ENCODE assay signal across 30 mouse cellular contexts in genomic region chr1:136085988-136086685, GRCm38 (mm10). TPM values are rescaled to one million over a fixed set of nuclear protein-coding genes. Genes with fewer than 3 reads are reported as not detected.
A peak's percentile ranks its signal among the peaks of the same experiment; 100 is the strongest.
DNase-seq lines count a peak whose midpoint lies in the region; ATAC-seq and TF ChIP-seq lines count a peak whose summit lies in the region.
"Had no signal": no experiment of that assay in that cellular context is flagged by ENCODE, and none has a peak within 500 bp of the region (broad histone marks: within the 10 kb centered on the region; RNA-seq: fewer than 3 reads in every experiment).

No protein-coding gene starts in this region.

- H3K4me1 ChIP-seq in liver, embryonic 11.5 days (replicated peaks; ENCODE audit: control insufficient read depth, insufficient read depth, low read length): no peaks in the 10 kb centered on the region
- H3K4me1 ChIP-seq in lung, postnatal 0 days (ENCODE audit: insufficient read depth, low read depth, low read length): no peaks in the 10 kb centered on the region
- H3K4me1 ChIP-seq: hindbrain, embryonic 13.5 days had no signal

- no peak for TF ChIP-seq CTCF in lung, postnatal 0 days (IDR thresholded peaks at IDR 0.05)

- no peak overlapping the region for H3K27ac ChIP-seq in liver, embryonic 11.5 days (ENCODE audit: low read depth, low read length)
- H3K27ac ChIP-seq in lung, postnatal 0 days (ENCODE audit: low read length): no peak overlapping the region
- H3K27ac ChIP-seq: forebrain, embryonic 10.5 days; forebrain, embryonic 13.5 days; heart, adult 2 months; heart, embryonic 15.5 days; hindbrain, embryonic 10.5 days; hindbrain, embryonic 13.5 days had no signal

- 47% methylated on average over 3 of the region's 3 CpGs for WGBS in liver, embryonic 11.5 days
- WGBS in lung, postnatal 0 days: 68% methylated on average over 3 of the region's 3 CpGs

- no peak overlapping the region for H3K4me2 ChIP-seq in liver, embryonic 11.5 days
- no peak overlapping the region for H3K4me2 ChIP-seq in lung, postnatal 0 days (replicated peaks; ENCODE audit: low read depth, low read length)
- H3K4me2 ChIP-seq: forebrain, embryonic 13.5 days; heart, embryonic 11.5 days; heart, embryonic 15.5 days; hindbrain, embryonic 13.5 days had no signal

- no peak overlapping the region for H3K9ac ChIP-seq in liver, embryonic 11.5 days (ENCODE audit: low read depth, low read length)
- no peak overlapping the region for H3K9ac ChIP-seq in lung, postnatal 0 days (replicated peaks; ENCODE audit: low read depth)
- H3K9ac ChIP-seq: forebrain, embryonic 13.5 days; heart, embryonic 15.5 days; hindbrain, embryonic 13.5 days had no signal

- ATAC-seq in liver, embryonic 11.5 days (replicated peaks; ENCODE audit: low FRiP score): peak; percentile 79
- ATAC-seq in lung, postnatal 0 days: peak; percentile 35; the same call in 1 of the 2 replicates
- ATAC-seq: activated CD4-positive, CD25-positive, alpha-beta regulatory T cell, adult 4 months; forebrain, embryonic 13.5 days; forebrain, embryonic 16.5 days; hindbrain, embryonic 16.5 days had no signal

- no peaks in the 10 kb centered on the region for H3K36me3 ChIP-seq in liver, embryonic 11.5 days (ENCODE audit: control insufficient read depth, insufficient read depth, low read length)
- H3K36me3 ChIP-seq in lung, postnatal 0 days (ENCODE audit: insufficient read depth, low read length): no peaks in the 10 kb centered on the region
- H3K36me3 ChIP-seq: forebrain, embryonic 10.5 days; heart, embryonic 15.5 days; hindbrain, embryonic 10.5 days; hindbrain, embryonic 13.5 days had no signal

- H3K4me3 ChIP-seq in liver, embryonic 11.5 days (ENCODE audit: low read depth, low read length): no peak overlapping the region
- no peak overlapping the region for H3K4me3 ChIP-seq in lung, postnatal 0 days (ENCODE audit: low read depth, low read length)
- H3K4me3 ChIP-seq: forebrain, embryonic 10.5 days; forebrain, embryonic 13.5 days; heart, adult 2 months; heart, embryonic 15.5 days; hindbrain, embryonic 10.5 days; hindbrain, embryonic 13.5 days had no signal

- DNase-seq in adrenal gland, adult 2 months: peak; percentile 12
- no peak for DNase-seq in adrenal gland, postnatal 4 days (ENCODE audit: low spot score in 2 of 2)
- DNase-seq in liver, embryonic 11.5 days (ENCODE audit: low spot score): no peak
- no peak for DNase-seq in liver
- no peak for DNase-seq in lung, postnatal 0 days (ENCODE audit: low spot score)
- DNase-seq in lung, postnatal 10 days: no peak
- DNase-seq in ovary, adult 18-20 months (ENCODE audit: low spot score): peak; percentile 16
- DNase-seq in ovary, postnatal 36 days (ENCODE audit: low spot score): no peak
- DNase-seq: adrenal gland, postnatal 25 days; cerebellum, adult 18-20 months; cerebellum, adult 9-10 months; cerebellum, postnatal 14 days; gastrocnemius, postnatal 10 days; gastrocnemius, postnatal 36 days; heart, adult 2 months; heart, postnatal 10 days; heart, postnatal 36 days had no signal

- no peaks in the 10 kb centered on the region for H3K27me3 ChIP-seq in liver, embryonic 11.5 days (replicated peaks; ENCODE audit: control insufficient read depth, insufficient read depth, low read length)
- 0 out of 2 replicates have a peak, but pooled peaks cover 6% of the 10 kb centered on the region for H3K27me3 ChIP-seq in lung, postnatal 0 days (replicated peaks; ENCODE audit: insufficient read depth, low read length)
- H3K27me3 ChIP-seq: forebrain, embryonic 13.5 days; hindbrain, embryonic 13.5 days had no signal

- no peak for TF ChIP-seq EP300 in lung, postnatal 0 days (IDR thresholded peaks at IDR 0.05)

- H3K9me3 ChIP-seq in liver, embryonic 11.5 days (ENCODE audit: control insufficient read depth, low read length): no peaks in the 10 kb centered on the region
- no peaks in the 10 kb centered on the region for H3K9me3 ChIP-seq in lung, postnatal 0 days (ENCODE audit: low read length)
- H3K9me3 ChIP-seq: heart, embryonic 15.5 days had no signal

RNA-seq across cellular contexts. Expression of gene Cacna1s, which starts 33.6 kb away (rescaled TPM):
- total RNA-seq in adrenal gland, adult 2 months (2021): 1 to 10 TPM in 1 of 2 experiments, under 1 TPM in 1; 0.17 to 1.2 TPM
- polyA plus RNA-seq in adrenal gland, adult 2 months (2012; rRNA removed): 0.15 and 0.40 TPM in 2 replicates
- 1 to 10 TPM; 6.0 to 9.7 TPM for total RNA-seq in adrenal gland, postnatal 4 days (2021)
- 0.09 and 0.45 TPM in 2 replicates for polyA plus RNA-seq in liver, embryonic 11.5 days (2014; fragmentation: Nextera tagmentation; extraction: Ambion mirVana)
- polyA plus RNA-seq in lung, postnatal 0 days (2015; fragmentation: Nextera tagmentation; extraction: Ambion mirVana): 0.82 and 1.6 TPM in 2 replicates
- total RNA-seq: granulocyte monocyte progenitor cell, adult 5-6 weeks had no signal
- polyA plus RNA-seq: forebrain, embryonic 10.5 days; forebrain, embryonic 13.5 days had no signal

RNA-seq across cellular contexts. Expression of gene Ascl5, which starts 35.5 kb away (rescaled TPM):
- not detected for total RNA-seq in adrenal gland, adult 2 months (2021)
- 0.39 TPM in 1 of 2 replicates, not detected in the other for polyA plus RNA-seq in adrenal gland, adult 2 months (2012; rRNA removed)
- not detected for total RNA-seq in adrenal gland, postnatal 4 days (2021)
- polyA plus RNA-seq in liver, embryonic 11.5 days (2014; fragmentation: Nextera tagmentation; extraction: Ambion mirVana): 0.47 TPM in 1 of 2 replicates, not detected in the other
- polyA plus RNA-seq in lung, postnatal 0 days (2015; fragmentation: Nextera tagmentation; extraction: Ambion mirVana): not detected in 2 replicates
- total RNA-seq: adrenal gland, postnatal 25 days; ES-E14; gastrocnemius, adult 18-20 months; gastrocnemius, postnatal 10 days; gastrocnemius, postnatal 36 days; granulocyte monocyte progenitor cell, adult 5-6 weeks; heart, adult 2 months; heart, postnatal 10 days; heart, postnatal 36 days had no signal
- polyA plus RNA-seq: activated CD4-positive, CD25-positive, alpha-beta regulatory T cell, adult 4 months; embryonic facial prominence, embryonic 11.5 days; forebrain, embryonic 10.5 days; forebrain, embryonic 13.5 days; forebrain, embryonic 16.5 days; heart, adult 2 months; heart, embryonic 11.5 days; heart, embryonic 15.5 days; hindbrain, embryonic 10.5 days; hindbrain, embryonic 13.5 days; hindbrain, embryonic 16.5 days had no signal

RNA-seq across cellular contexts. Expression of gene Kif21b, which starts 45.1 kb away (rescaled TPM):
- 1 to 10 TPM; 2.2 to 5.1 TPM for total RNA-seq in adrenal gland, adult 2 months (2021)
- polyA plus RNA-seq in adrenal gland, adult 2 months (2012; rRNA removed): 4.5 and 6.5 TPM in 2 replicates
- total RNA-seq in adrenal gland, postnatal 4 days (2021): 1 to 10 TPM; 4.1 to 5.8 TPM
- polyA plus RNA-seq in liver, embryonic 11.5 days (2014; fragmentation: Nextera tagmentation; extraction: Ambion mirVana): 3.6 and 4.8 TPM in 2 replicates
- 0.85 and 0.87 TPM in 2 replicates for polyA plus RNA-seq in lung, postnatal 0 days (2015; fragmentation: Nextera tagmentation; extraction: Ambion mirVana)

Comparison
In these comparisons a context has a peak if more than half of its experiments do, and no peak if none do; other contexts are left out.
1. DNase-seq: peak in adrenal gland, adult 2 months (single experiment) and ovary, adult 18-20 months (single experiment); none in adrenal gland, postnatal 4 days (0 of 2), liver, embryonic 11.5 days (single experiment), liver (single experiment), lung, postnatal 0 days (single experiment), lung, postnatal 10 days (single experiment) and ovary, postnatal 36 days (single experiment).